Mouse (Mus musculus) C2C12 (cell line): ENCODE measurements around the gene Dbndd2. TPM values are rescaled to one million over a fixed set of nuclear protein-coding genes. Genes with fewer than 3 reads are reported as not detected.
A peak's percentile ranks its signal among the peaks of the same experiment; 100 is the strongest.

Experiments
- H3K27me3 ChIP-seq: one replicate; pipeline ENCODE4 v1.6.1; 2011; ENCODE audit not compliant: control insufficient read depth, insufficient read depth, insufficient read length
- H3K36me3 ChIP-seq: one replicate; pipeline ENCODE4 v1.6.1; 2011; ENCODE audit not compliant: control insufficient read depth, insufficient read depth
- H3K4me3 ChIP-seq: one replicate; pipeline ENCODE4 v1.5.1; 2011; ENCODE audit warnings: mild to moderate bottlenecking, control low read depth; ENCODE audit not compliant: poor library complexity, insufficient read depth, severe bottlenecking
- H3K79me2 ChIP-seq: one replicate; pipeline ENCODE4 v1.6.1; 2011; ENCODE audit not compliant: control insufficient read depth, insufficient read depth
- H3K79me3 ChIP-seq: one replicate; pipeline ENCODE4 v1.6.1; 2011; ENCODE audit warnings: low read depth, control low read depth
- H3ac ChIP-seq: one replicate; pipeline ENCODE3; 2011; ENCODE audit warnings: low read depth; ENCODE audit not compliant: control insufficient read depth, insufficient read length
- CEBPB ChIP-seq: IDR thresholded peaks from one replicate; pipeline ENCODE4 v1.6.1; 2011; ENCODE audit warnings: low read depth, mild to moderate bottlenecking, control low read depth, moderate library complexity
- CTCF ChIP-seq: IDR thresholded peaks from one replicate; pipeline ENCODE4 v1.5.1; 2011; ENCODE audit not compliant: control insufficient read depth, insufficient read depth, insufficient read length
- FOSL1 ChIP-seq: IDR thresholded peaks from one replicate; pipeline ENCODE4 v1.8.0; 2011; ENCODE audit warnings: mild to moderate bottlenecking, low read length; ENCODE audit not compliant: poor library complexity, insufficient read depth, severe bottlenecking
- MAX ChIP-seq: IDR thresholded peaks from one replicate; pipeline ENCODE4 v1.6.1; 2011; ENCODE audit warnings: mild to moderate bottlenecking, control low read depth
- MYOD1 ChIP-seq: IDR thresholded peaks from one replicate; pipeline ENCODE4 v1.6.1; 2011; ENCODE audit warnings: low read depth; ENCODE audit not compliant: control insufficient read depth, insufficient read length
- MYOG ChIP-seq: IDR thresholded peaks from one replicate; pipeline ENCODE4 v1.6.1; 2011; ENCODE audit not compliant: control insufficient read depth, insufficient read length; ENCODE audit errors: extremely low read depth
- USF1 ChIP-seq: IDR thresholded peaks from one replicate; pipeline ENCODE4 v1.6.1; 2011; ENCODE audit warnings: low read depth, mild to moderate bottlenecking, control low read depth, moderate library complexity
- polyA plus RNA-seq: library from polyadenylated mRNA; unstranded; fragments of >200 nt; fragmentation: generic; extraction: Trizol; gene quantifications from one replicate; pipeline ENCODE4 v1.2.1, GENCODE M21; 2012; ENCODE audit warnings: missing spikeins

Gene Dbndd2
- polyA plus RNA-seq, 1 experiment, result 21.2 TPM

- H3K79me3 ChIP-seq, result no peaks in the 10 kb centered on the region
- H3ac ChIP-seq, result no peak overlapping the region
- H3K4me3 ChIP-seq, result no peak overlapping the region
- no peak for TF ChIP-seq USF1
- TF ChIP-seq MYOD1, result no peak
- no peak for TF ChIP-seq MYOG
- no peak for TF ChIP-seq CEBPB
- no peak for TF ChIP-seq FOSL1
- TF ChIP-seq MAX, result no peak
- TF ChIP-seq CTCF, result no peak
- no peaks in the 10 kb centered on the region for H3K27me3 ChIP-seq
- H3K79me2 ChIP-seq, result no peaks in the 10 kb centered on the region
- H3K36me3 ChIP-seq, result no peaks in the 10 kb centered on the region
These were observed 30.3 kb upstream of the Dbndd2 start for GRCm38 (mm10) chr2:164455421-164456190.

- H3K36me3 ChIP-seq, result no peaks in the 10 kb centered on the region
- peaks cover 4% of the 10 kb centered on the region for H3K79me2 ChIP-seq
- peaks cover 2% of the 10 kb centered on the region for H3K79me3 ChIP-seq
- H3ac ChIP-seq, result no peak overlapping the region
- no peak for TF ChIP-seq CEBPB
- no peak for TF ChIP-seq CTCF
- TF ChIP-seq USF1, result no peak
- no peak for TF ChIP-seq FOSL1
- TF ChIP-seq MYOD1, result no peak
- no peak for TF ChIP-seq MAX
- TF ChIP-seq MYOG, result no peak
- H3K4me3 ChIP-seq, result no peak overlapping the region
- H3K27me3 ChIP-seq, result no peaks in the 10 kb centered on the region
These were observed 29.5 kb upstream of the Dbndd2 start for GRCm38 (mm10) chr2:164456413-164456812.

- H3K27me3 ChIP-seq, result no peaks in the 10 kb centered on the region
- no peaks in the 10 kb centered on the region for H3K36me3 ChIP-seq
- H3K79me3 ChIP-seq, result peaks cover 7% of the 10 kb centered on the region
- H3K79me2 ChIP-seq, result peaks cover 9% of the 10 kb centered on the region
- peak within 1 kb of the TSS; percentile 38 for H3ac ChIP-seq
- TF ChIP-seq CTCF, result no peak
- TF ChIP-seq MYOD1, result no peak
- TF ChIP-seq CEBPB, result no peak
- no peak for TF ChIP-seq USF1
- no peak for TF ChIP-seq MYOG
- TF ChIP-seq MAX, result no peak
- TF ChIP-seq FOSL1, result no peak
- H3K4me3 ChIP-seq, result no peak within 1 kb of the TSS
These were observed 29.0 kb upstream of the Dbndd2 start, which contains the start of gene Sys1 for GRCm38 (mm10) chr2:164456864-164457300. Gene Sys1, plus strand, starts transcription at chr2:164456964.

GRCm38 (mm10) chr2:164457942-164458341, 28.0 kb upstream of the Dbndd2 start:
- no peak overlapping the region for H3K4me3 ChIP-seq
- peaks cover 16% of the 10 kb centered on the region for H3K79me3 ChIP-seq

GRCm38 (mm10) chr2:164458535-164458934, 27.4 kb upstream of the Dbndd2 start:
- TF ChIP-seq FOSL1, result no peak
- no peak for TF ChIP-seq CEBPB
- no peak for TF ChIP-seq MYOD1
- no peak for TF ChIP-seq MAX
- TF ChIP-seq CTCF, result no peak
- no peak for TF ChIP-seq USF1
- no peak for TF ChIP-seq MYOG
- H3ac ChIP-seq, result no peak overlapping the region

More at GRCm38 (mm10) chr2:164457942-164458341, 28.0 kb upstream of the Dbndd2 start:
- TF ChIP-seq USF1, result peak; percentile 24
- TF ChIP-seq MAX, result no peak
- H3ac ChIP-seq, result no peak overlapping the region
- peaks cover 20% of the 10 kb centered on the region for H3K79me2 ChIP-seq
- H3K27me3 ChIP-seq, result no peaks in the 10 kb centered on the region
- H3K36me3 ChIP-seq, result peaks cover 7% of the 10 kb centered on the region

More at GRCm38 (mm10) chr2:164458535-164458934, 27.4 kb upstream of the Dbndd2 start:
- Histone ChIP-seq H3K27me3 (no peaks in the 10 kb centered on the region), H3K79me2 (peaks cover 26% of the 10 kb centered on the region), H3K4me3 (no peak overlapping the region), H3K36me3 (peaks cover 13% of the 10 kb centered on the region), H3K79me3 (peaks cover 19% of the 10 kb centered on the region)
